Mouse (Mus musculus): Measurements from ENCODE around the gene Pfn1.

GRCm38 (mm10) chr11:70637764-70638163 is 16.7 kb downstream of the Pfn1 start:
- no peak for TF ChIP-seq MYOD1 (IDR thresholded peaks at IDR 0.05; ENCODE audit: control insufficient read depth in 1 of 3, insufficient read length in 2 of 3, low read depth in 2 of 3)
- TF ChIP-seq USF1 (IDR thresholded peaks at IDR 0.05; ENCODE audit: low read depth), result no peak
- no peak for TF ChIP-seq TCF3 (IDR thresholded peaks at IDR 0.05; ENCODE audit: insufficient read length, low read depth)
- no peak for TF ChIP-seq POLR2A (IDR thresholded peaks at IDR 0.05; ENCODE audit: insufficient read length, low read depth)
- no peak for TF ChIP-seq MAX (IDR thresholded peaks at IDR 0.05; ENCODE audit: low read depth)
- no peak for TF ChIP-seq REST (IDR thresholded peaks at IDR 0.05; ENCODE audit: insufficient read depth, insufficient read length)
- no peak for TF ChIP-seq E2F4 (IDR thresholded peaks at IDR 0.05; ENCODE audit: insufficient read depth)
- TF ChIP-seq SRF (IDR thresholded peaks at IDR 0.05; ENCODE audit: control insufficient read depth, insufficient read length, low read depth), result no peak

Measured in myocyte (in vitro differentiated cells).